Mouse (Mus musculus) intestine, postnatal 0 days (tissue): ENCODE measurements at regions not wholly inside any gene's neighbourhood (a gene's known extent, or its start where the extent isn't known, plus 50 kb on each side); places are given as distances from the start of the nearest gene placed in this dataset.

Experiments used
- ATAC-seq: fragments of 200-750 bp; cut with Nextera tagmentation; 2 replicates; pipeline ENCODE4 v1.8.0; 2017; ENCODE audit warnings: mild to moderate bottlenecking, moderate TSS enrichment, moderate library complexity
- H3K27ac ChIP-seq: fragments of 300-500 bp; sonication (generic); 2 replicates; pipeline ENCODE4 v1.5.1; 2014; ENCODE audit warnings: mild to moderate bottlenecking, low read depth, low read length, moderate library complexity
- H3K27me3 ChIP-seq: fragments of 300-500 bp; sonication (generic); replicated peaks from 2 replicates; pipeline ENCODE4 v1.6.1; 2014; ENCODE audit warnings: low read length, mixed read lengths; ENCODE audit not compliant: control insufficient read depth, insufficient read depth
- H3K36me3 ChIP-seq: fragments of 300-500 bp; sonication (generic); 2 replicates; pipeline ENCODE4 v1.6.1; 2014; ENCODE audit warnings: mild to moderate bottlenecking, moderate library complexity; ENCODE audit not compliant: control insufficient read depth, insufficient read depth
- H3K4me1 ChIP-seq: fragments of 300-500 bp; sonication (generic); replicated peaks from 2 replicates; pipeline ENCODE4 v1.6.1; 2014; ENCODE audit warnings: antibody characterized with exemption, low read length, mixed read lengths; ENCODE audit not compliant: control insufficient read depth, insufficient read depth
- H3K4me2 ChIP-seq: fragments of 300-500 bp; sonication (generic); replicated peaks from 2 replicates; pipeline ENCODE4 v1.6.1; 2014; ENCODE audit warnings: low read depth, mild to moderate bottlenecking, moderate library complexity
- H3K4me3 ChIP-seq: fragments of 300-500 bp; sonication (generic); 2 replicates; pipeline ENCODE4 v1.5.1; 2014; ENCODE audit warnings: low read depth, low read length
- H3K9ac ChIP-seq: fragments of 300-500 bp; sonication (generic); 2 replicates; pipeline ENCODE4 v1.6.1; 2014; ENCODE audit warnings: mild to moderate bottlenecking, low read depth, low read length
- H3K9me3 ChIP-seq: fragments of 300-500 bp; sonication (generic); 2 replicates; pipeline ENCODE4 v1.6.1; 2016; ENCODE audit warnings: mixed run types; ENCODE audit not compliant: control insufficient read depth
- CTCF ChIP-seq: sonication (generic); IDR thresholded peaks from 2 replicates; pipeline ENCODE4 v1.5.1; 2016; ENCODE audit warnings: low read depth, mild to moderate bottlenecking, control low read depth, antibody characterized with exemption, moderate library complexity
- WGBS: fragments of 180-500 bp; shearing (Covaris S2); extraction: QIAGEN DNeasy Blood & Tissue Kit; methylation state at CpG from one replicate; pipeline ENCODE4 v1.1.7; 2014; 5-methylcytosine and 5-hydroxymethylcytosine counted together

GRCm38 (mm10) chr10:99602331-99602730 is 157.1 kb downstream of the Csl start:
- TF ChIP-seq CTCF, result no peak
- no peaks in the 10 kb centered on the region for H3K9me3 ChIP-seq
- H3K36me3 ChIP-seq, result no peaks in the 10 kb centered on the region
- no peak overlapping the region for H3K27ac ChIP-seq
- no peaks in the 10 kb centered on the region for H3K27me3 ChIP-seq
- H3K9ac ChIP-seq, result no peak overlapping the region
- no peak for ATAC-seq
- H3K4me1 ChIP-seq, result no peaks in the 10 kb centered on the region
- H3K4me3 ChIP-seq, result no peak overlapping the region
- H3K4me2 ChIP-seq, result no peak overlapping the region
- 57% methylated on average over 5 of the region's 5 CpGs for WGBS

GRCm38 (mm10) chr10:99604172-99604571 is 155.3 kb downstream of the Csl start:
- no peaks in the 10 kb centered on the region for H3K4me1 ChIP-seq
- no peaks in the 10 kb centered on the region for H3K36me3 ChIP-seq
- 78% methylated on average over 1 of the region's 1 CpGs for WGBS
- no peak for ATAC-seq
- no peak overlapping the region for H3K9ac ChIP-seq
- no peaks in the 10 kb centered on the region for H3K27me3 ChIP-seq
- H3K4me2 ChIP-seq, result no peak overlapping the region
- no peak overlapping the region for H3K27ac ChIP-seq
- no peaks in the 10 kb centered on the region for H3K9me3 ChIP-seq
- no peak for TF ChIP-seq CTCF
- no peak overlapping the region for H3K4me3 ChIP-seq

GRCm38 (mm10) chr10:99608477-99608876 is 151.0 kb downstream of the Csl start:
- H3K4me3 ChIP-seq, result no peak overlapping the region
- H3K9me3 ChIP-seq, result no peaks in the 10 kb centered on the region
- no peak overlapping the region for H3K4me2 ChIP-seq
- no peak for ATAC-seq
- no peak overlapping the region for H3K9ac ChIP-seq
- H3K36me3 ChIP-seq, result no peaks in the 10 kb centered on the region
- H3K4me1 ChIP-seq, result no peaks in the 10 kb centered on the region
- 80% methylated on average over 10 of the region's 10 CpGs for WGBS
- H3K27me3 ChIP-seq, result no peaks in the 10 kb centered on the region
- no peak overlapping the region for H3K27ac ChIP-seq
- TF ChIP-seq CTCF, result no peak

- Histone ChIP-seq H3K36me3 (no peaks in the 10 kb centered on the region), H3K27me3 (no peaks in the 10 kb centered on the region), H3K4me2 (no peak overlapping the region), H3K9me3 (no peaks in the 10 kb centered on the region), H3K4me1 (no peaks in the 10 kb centered on the region), H3K9ac (no peak overlapping the region), H3K4me3 (no peak overlapping the region), H3K27ac (no peak overlapping the region)
- no peak for ATAC-seq
- TF ChIP-seq CTCF, result no peak
- 94% methylated on average over 3 of the region's 3 CpGs for WGBS
Observed at GRCm38 (mm10) chr10:99609420-99609819, 150.0 kb downstream of the Csl start.

GRCm38 (mm10) chr10:99610890-99611289 is 148.6 kb downstream of the Csl start:
- no peak for TF ChIP-seq CTCF
- Histone ChIP-seq H3K27ac (no peak overlapping the region), H3K9ac (no peak overlapping the region), H3K36me3 (no peaks in the 10 kb centered on the region), H3K27me3 (no peaks in the 10 kb centered on the region), H3K4me2 (no peak overlapping the region), H3K4me1 (no peaks in the 10 kb centered on the region), H3K4me3 (no peak overlapping the region), H3K9me3 (no peaks in the 10 kb centered on the region)
- ATAC-seq, result no peak
- 89% methylated on average over 4 of the region's 4 CpGs for WGBS

- H3K27ac ChIP-seq, result no peak overlapping the region
- 17% methylated on average over 7 of the region's 7 CpGs for WGBS
- no peak overlapping the region for H3K4me3 ChIP-seq
- H3K4me1 ChIP-seq, result no peaks in the 10 kb centered on the region
- no peak for TF ChIP-seq CTCF
- no peaks in the 10 kb centered on the region for H3K27me3 ChIP-seq
- ATAC-seq, result peak; percentile 77
- H3K9me3 ChIP-seq, result no peaks in the 10 kb centered on the region
- no peak overlapping the region for H3K4me2 ChIP-seq
- no peak overlapping the region for H3K9ac ChIP-seq
- no peaks in the 10 kb centered on the region for H3K36me3 ChIP-seq
Observed at GRCm38 (mm10) chr10:99614392-99615249, 144.8 kb downstream of the Csl start.
